Mouse (Mus musculus) embryonic facial prominence, embryonic 13.5 days (tissue): ENCODE measurements at regions not wholly inside any gene's neighbourhood (a gene's known extent, or its start where the extent isn't known, plus 50 kb on each side); places are given as distances from the start of the nearest gene placed in this dataset.

Experiments
- ATAC-seq: fragments of 200-750 bp; cut with Nextera tagmentation; 2 replicates; pipeline ENCODE4 v1.8.0; 2017; ENCODE audit warnings: low read depth; ENCODE audit not compliant: insufficient number of reproducible peaks, insufficient read depth, low FRiP score, low TSS enrichment
- H3K27ac ChIP-seq: fragments of 300-500 bp; sonication (generic); 2 replicates; pipeline ENCODE4 v1.5.1; 2015; ENCODE audit warnings: moderate library complexity, mild to moderate bottlenecking, inconsistent platforms
- H3K27me3 ChIP-seq: fragments of 300-500 bp; sonication (generic); 2 replicates; pipeline ENCODE4 v1.6.1; 2015; ENCODE audit warnings: mild to moderate bottlenecking, inconsistent platforms
- H3K36me3 ChIP-seq: fragments of 300-500 bp; sonication (generic); 2 replicates; pipeline ENCODE4 v1.6.1; 2015; ENCODE audit warnings: mild to moderate bottlenecking, inconsistent platforms
- H3K4me1 ChIP-seq: fragments of 300-500 bp; sonication (generic); 2 replicates; pipeline ENCODE4 v1.6.1; 2015; ENCODE audit warnings: inconsistent platforms
- H3K4me2 ChIP-seq: fragments of 300-500 bp; sonication (generic); 2 replicates; pipeline ENCODE4 v1.6.1; 2015; ENCODE audit warnings: moderate library complexity, mild to moderate bottlenecking, inconsistent platforms
- H3K4me3 ChIP-seq: fragments of 300-500 bp; sonication (generic); 2 replicates; pipeline ENCODE4 v1.5.1; 2015; ENCODE audit warnings: mild to moderate bottlenecking, inconsistent platforms
- H3K9ac ChIP-seq: fragments of 300-500 bp; sonication (generic); 2 replicates; pipeline ENCODE4 v1.6.1; 2015; ENCODE audit warnings: mild to moderate bottlenecking, inconsistent platforms
- H3K9me3 ChIP-seq: fragments of 300-500 bp; sonication (generic); 2 replicates; pipeline ENCODE4 v1.6.1; 2016; ENCODE audit warnings: inconsistent platforms
- WGBS: fragments of 180-500 bp; shearing (Covaris S2); methylation state at CpG from one replicate; pipeline ENCODE4 v1.1.7; 2015; ENCODE audit warnings: mixed read lengths; 5-methylcytosine and 5-hydroxymethylcytosine counted together

GRCm38 (mm10) chr5:96917596-96918258 lies 79.8 kb upstream of the Bmp2k start:
- Histone ChIP-seq H3K4me1 (peaks cover 15% of the 10 kb centered on the region; the same call in 1 of the 2 replicates), H3K9me3 (no peaks in the 10 kb centered on the region), H3K27me3 (no peaks in the 10 kb centered on the region), H3K36me3 (no peaks in the 10 kb centered on the region), H3K27ac (peak overlapping the region; percentile 22; the same call in 1 of the 2 replicates), H3K4me2 (no peak overlapping the region), H3K4me3 (no peak overlapping the region), H3K9ac (no peak overlapping the region)
- no peak for ATAC-seq
- WGBS: 43% methylated on average over 10 of the region's 10 CpGs

- no peak overlapping the region for H3K4me2 ChIP-seq
- H3K36me3 ChIP-seq: no peaks in the 10 kb centered on the region
- H3K4me1 ChIP-seq: peaks cover 15% of the 10 kb centered on the region; the same call in 1 of the 2 replicates
- H3K27me3 ChIP-seq: no peaks in the 10 kb centered on the region
- no peaks in the 10 kb centered on the region for H3K9me3 ChIP-seq
- no peak overlapping the region for H3K27ac ChIP-seq
- 85% methylated on average over 6 of the region's 6 CpGs for WGBS
- ATAC-seq: no peak
- no peak overlapping the region for H3K9ac ChIP-seq
- H3K4me3 ChIP-seq: no peak overlapping the region
These were observed 78.3 kb upstream of the Bmp2k start for GRCm38 (mm10) chr5:96919149-96919548.

- 86% methylated on average over 6 of the region's 6 CpGs for WGBS
- Histone ChIP-seq H3K4me2 (no peak overlapping the region), H3K9me3 (no peaks in the 10 kb centered on the region), H3K9ac (no peak overlapping the region), H3K36me3 (no peaks in the 10 kb centered on the region), H3K4me3 (no peak overlapping the region), H3K27ac (no peak overlapping the region), H3K27me3 (no peaks in the 10 kb centered on the region), H3K4me1 (peaks cover 18% of the 10 kb centered on the region; the same call in 1 of the 2 replicates)
- ATAC-seq: no peak
These were observed 76.5 kb upstream of the Bmp2k start for GRCm38 (mm10) chr5:96921037-96921436.

GRCm38 (mm10) chr5:96921511-96921910 lies 76.0 kb upstream of the Bmp2k start:
- no peaks in the 10 kb centered on the region for H3K9me3 ChIP-seq
- no peak for ATAC-seq
- H3K27ac ChIP-seq: peak overlapping the region; percentile 58; the same call in 1 of the 2 replicates
- 76% methylated on average over 6 of the region's 6 CpGs for WGBS
- H3K27me3 ChIP-seq: no peaks in the 10 kb centered on the region
- peaks cover 19% of the 10 kb centered on the region; the same call in 1 of the 2 replicates for H3K4me1 ChIP-seq
- no peak overlapping the region for H3K4me3 ChIP-seq
- H3K9ac ChIP-seq: no peak overlapping the region
- H3K4me2 ChIP-seq: no peak overlapping the region
- H3K36me3 ChIP-seq: no peaks in the 10 kb centered on the region

GRCm38 (mm10) chr5:96921973-96922715 lies 75.3 kb upstream of the Bmp2k start:
- H3K4me2 ChIP-seq: no peak overlapping the region
- H3K9ac ChIP-seq: no peak overlapping the region
- no peak for ATAC-seq
- H3K27ac ChIP-seq: peak overlapping the region; percentile 58; the same call in 1 of the 2 replicates
- WGBS: 57% methylated on average over 11 of the region's 11 CpGs
- H3K36me3 ChIP-seq: no peaks in the 10 kb centered on the region
- H3K4me1 ChIP-seq: peaks cover 16% of the 10 kb centered on the region; the same call in 1 of the 2 replicates
- H3K9me3 ChIP-seq: no peaks in the 10 kb centered on the region
- no peak overlapping the region for H3K4me3 ChIP-seq
- H3K27me3 ChIP-seq: no peaks in the 10 kb centered on the region

- Histone ChIP-seq H3K36me3 (no peaks in the 10 kb centered on the region), H3K4me1 (peaks cover 13% of the 10 kb centered on the region; the same call in 1 of the 2 replicates), H3K9ac (no peak overlapping the region), H3K4me3 (no peak overlapping the region), H3K9me3 (no peaks in the 10 kb centered on the region), H3K4me2 (no peak overlapping the region), H3K27me3 (no peaks in the 10 kb centered on the region), H3K27ac (0 out of 2 replicates have a peak overlapping the region, but pooled peaks have one; percentile 24)
- 59% methylated on average over 4 of the region's 4 CpGs for WGBS
- no peak for ATAC-seq
These were observed 74.8 kb upstream of the Bmp2k start for GRCm38 (mm10) chr5:96922716-96923076.

GRCm38 (mm10) chr5:96923526-96923925 lies 74.0 kb upstream of the Bmp2k start:
- Histone ChIP-seq H3K9ac (no peak overlapping the region), H3K27ac (no peak overlapping the region), H3K36me3 (no peaks in the 10 kb centered on the region), H3K9me3 (no peaks in the 10 kb centered on the region), H3K27me3 (no peaks in the 10 kb centered on the region), H3K4me1 (peaks cover 11% of the 10 kb centered on the region; the same call in 1 of the 2 replicates), H3K4me2 (no peak overlapping the region), H3K4me3 (no peak overlapping the region)
- ATAC-seq: no peak
- 94% methylated on average over 1 of the region's 1 CpGs for WGBS

GRCm38 (mm10) chr5:96924736-96925429 lies 72.6 kb upstream of the Bmp2k start:
- 81% methylated on average over 6 of the region's 7 CpGs for WGBS
- ATAC-seq: no peak
- Histone ChIP-seq H3K36me3 (no peaks in the 10 kb centered on the region), H3K27ac (no peak overlapping the region), H3K4me2 (no peak overlapping the region), H3K4me1 (peaks cover 11% of the 10 kb centered on the region; the same call in 1 of the 2 replicates), H3K9ac (no peak overlapping the region), H3K9me3 (no peaks in the 10 kb centered on the region), H3K4me3 (no peak overlapping the region), H3K27me3 (no peaks in the 10 kb centered on the region)

- ATAC-seq: no peak
- Histone ChIP-seq H3K27ac (no peak overlapping the region), H3K4me3 (no peak overlapping the region), H3K36me3 (no peaks in the 10 kb centered on the region), H3K4me1 (peaks cover 11% of the 10 kb centered on the region; the same call in 1 of the 2 replicates), H3K9me3 (no peaks in the 10 kb centered on the region), H3K9ac (no peak overlapping the region), H3K27me3 (no peaks in the 10 kb centered on the region), H3K4me2 (no peak overlapping the region)
- WGBS: 31% methylated on average over 2 of the region's 2 CpGs
These were observed 71.5 kb upstream of the Bmp2k start for GRCm38 (mm10) chr5:96925943-96926342.

GRCm38 (mm10) chr5:96931091-96931490 lies 66.4 kb upstream of the Bmp2k start:
- Histone ChIP-seq H3K9ac (no peak overlapping the region), H3K36me3 (no peaks in the 10 kb centered on the region), H3K4me2 (no peak overlapping the region), H3K9me3 (no peaks in the 10 kb centered on the region), H3K27me3 (no peaks in the 10 kb centered on the region), H3K4me3 (no peak overlapping the region), H3K27ac (no peak overlapping the region), H3K4me1 (peaks cover under 1% of the 10 kb centered on the region; the same call in 1 of the 2 replicates)
- WGBS: 67% methylated on average over 2 of the region's 2 CpGs
- no peak for ATAC-seq

GRCm38 (mm10) chr5:96931576-96932152 lies 65.8 kb upstream of the Bmp2k start:
- Histone ChIP-seq H3K27ac (no peak overlapping the region), H3K4me2 (no peak overlapping the region), H3K9me3 (no peaks in the 10 kb centered on the region), H3K9ac (no peak overlapping the region), H3K4me3 (no peak overlapping the region), H3K36me3 (no peaks in the 10 kb centered on the region), H3K27me3 (no peaks in the 10 kb centered on the region), H3K4me1 (no peaks in the 10 kb centered on the region)
- WGBS: 73% methylated on average over 4 of the region's 4 CpGs
- no peak for ATAC-seq
